Mouse (Mus musculus) brain, embryonic 14.5 days (tissue): ENCODE results near the gene Havcr2.

ENCODE experiments used
- CTCF ChIP-seq: fragments of 200-500 bp; IDR thresholded peaks from 2 replicates; pipeline ENCODE4 v1.5.1; 2012; ENCODE audit warnings: inconsistent platforms, mild to moderate bottlenecking, moderate library complexity, borderline replicate concordance; ENCODE audit not compliant: insufficient read depth, insufficient read length; ENCODE audit errors: extremely low read depth
- POLR2A ChIP-seq: fragments of 200-500 bp; IDR thresholded peaks from 2 replicates; pipeline ENCODE4 v1.6.1; 2012; ENCODE audit warnings: mild to moderate bottlenecking, inconsistent platforms, borderline replicate concordance; ENCODE audit not compliant: poor library complexity, insufficient read depth, insufficient read length, severe bottlenecking; ENCODE audit errors: extremely low read depth

DNA sequence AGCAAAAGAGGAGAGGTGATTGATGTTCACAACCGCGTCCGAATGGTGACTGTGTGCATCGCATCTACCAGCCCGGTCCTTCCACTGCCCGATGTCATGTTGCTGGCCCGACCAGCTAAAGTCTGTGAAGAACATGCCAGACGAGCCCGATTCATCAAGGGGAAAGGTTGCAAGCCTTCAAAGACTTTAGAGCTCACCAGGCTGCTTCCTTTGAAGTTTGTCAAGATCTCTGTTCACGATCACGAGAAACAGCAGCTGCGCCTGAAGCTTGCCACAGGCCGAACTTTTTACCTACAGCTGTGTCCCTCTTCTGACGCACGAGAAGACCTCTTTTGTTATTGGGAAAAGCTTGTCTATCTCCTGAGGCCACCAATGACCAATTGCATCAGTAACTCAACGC lies 49.7 kb upstream of the Havcr2 start:
- TF ChIP-seq POLR2A (no peak), CTCF (no peak)
